Mouse (Mus musculus) hindbrain, embryonic 16.5 days (tissue): Measurements from ENCODE around the gene Kcnc3. TPM values are rescaled to one million over a fixed set of nuclear protein-coding genes. Genes with fewer than 3 reads are reported as not detected.

Experiments
- ATAC-seq: fragments of 200-750 bp; cut with Nextera tagmentation; 2 replicates; pipeline ENCODE4 v1.8.0; 2017; ENCODE audit warnings: moderate TSS enrichment, moderate library complexity
- H3K27ac ChIP-seq: fragments of 300-500 bp; sonication (generic); 2 replicates; pipeline ENCODE4 v1.5.1; 2014; ENCODE audit warnings: low read depth, mild to moderate bottlenecking, control low read depth, low read length, moderate library complexity
- H3K27me3 ChIP-seq: fragments of 300-500 bp; sonication (generic); replicated peaks from 2 replicates; pipeline ENCODE4 v1.6.1; 2014; ENCODE audit warnings: low read length; ENCODE audit not compliant: control insufficient read depth, insufficient read depth
- H3K36me3 ChIP-seq: fragments of 300-500 bp; sonication (generic); 2 replicates; pipeline ENCODE4 v1.6.1; 2014; ENCODE audit warnings: mild to moderate bottlenecking, low read length, moderate library complexity, mixed read lengths; ENCODE audit not compliant: control insufficient read depth, insufficient read depth
- H3K4me1 ChIP-seq: fragments of 300-500 bp; sonication (generic); 2 replicates; pipeline ENCODE4 v1.6.1; 2014; ENCODE audit warnings: low read depth, low read length; ENCODE audit not compliant: control insufficient read depth, insufficient read depth
- H3K4me2 ChIP-seq: fragments of 300-500 bp; sonication (generic); 2 replicates; pipeline ENCODE4 v1.6.1; 2014; ENCODE audit warnings: mild to moderate bottlenecking, low read length, control low read depth, moderate library complexity
- H3K4me3 ChIP-seq: fragments of 300-500 bp; sonication (generic); 2 replicates; pipeline ENCODE4 v1.5.1; 2014; ENCODE audit warnings: mild to moderate bottlenecking, low read length, control low read depth, moderate library complexity
- H3K9ac ChIP-seq: fragments of 300-500 bp; sonication (generic); 2 replicates; pipeline ENCODE4 v1.6.1; 2014; ENCODE audit warnings: low read depth, mild to moderate bottlenecking, control low read depth, low read length, moderate library complexity
- H3K9me3 ChIP-seq: fragments of 300-500 bp; sonication (generic); 2 replicates; pipeline ENCODE4 v1.6.1; 2014; ENCODE audit warnings: mild to moderate bottlenecking, low read length, moderate library complexity; ENCODE audit not compliant: control insufficient read depth
- WGBS: fragments of 180-500 bp; shearing (Covaris S2); extraction: QIAGEN DNeasy Blood & Tissue Kit; methylation state at CpG from one replicate; pipeline ENCODE4 v1.1.7; 2014; 5-methylcytosine and 5-hydroxymethylcytosine counted together
- polyA plus RNA-seq: library from polyadenylated mRNA; unstranded; fragments of >200 nt; fragmentation: Nextera tagmentation; extraction: Ambion mirVana; gene quantifications from 2 replicates; pipeline ENCODE4 v1.2.1, GENCODE M21; 2015

Gene Kcnc3
- polyA plus RNA-seq, 1 experiment from 2014 or later, result 8.5 TPM

GRCm38 (mm10) chr7:44564486-44564885 is 26.0 kb upstream of the Kcnc3 start:
- WGBS, result 86% methylated on average over 10 of the region's 10 CpGs

GRCm38 (mm10) chr7:44565414-44565813 is 25.1 kb upstream of the Kcnc3 start:
- Histone ChIP-seq H3K4me3 (no peak overlapping the region), H3K9me3 (no peaks in the 10 kb centered on the region), H3K27ac (no peak overlapping the region), H3K27me3 (no peaks in the 10 kb centered on the region), H3K4me2 (no peak overlapping the region), H3K9ac (no peak overlapping the region), H3K36me3 (no peaks in the 10 kb centered on the region), H3K4me1 (peaks cover 2% of the 10 kb centered on the region; the same call in 1 of the 2 replicates)
- no peak for ATAC-seq
- 79% methylated on average over 6 of the region's 6 CpGs for WGBS

More at GRCm38 (mm10) chr7:44564486-44564885, 26.0 kb upstream of the Kcnc3 start:
- Histone ChIP-seq H3K36me3 (no peaks in the 10 kb centered on the region), H3K4me2 (no peak overlapping the region), H3K27me3 (no peaks in the 10 kb centered on the region), H3K27ac (no peak overlapping the region), H3K9me3 (no peaks in the 10 kb centered on the region), H3K4me1 (peaks cover 2% of the 10 kb centered on the region; the same call in 1 of the 2 replicates), H3K4me3 (no peak overlapping the region), H3K9ac (no peak overlapping the region)
- ATAC-seq, result no peak

GRCm38 (mm10) chr7:44568803-44569202 is 21.7 kb upstream of the Kcnc3 start:
- Histone ChIP-seq H3K27ac (no peak overlapping the region), H3K4me3 (no peak overlapping the region), H3K27me3 (no peaks in the 10 kb centered on the region), H3K9me3 (no peaks in the 10 kb centered on the region), H3K9ac (no peak overlapping the region), H3K4me1 (no peaks in the 10 kb centered on the region), H3K36me3 (no peaks in the 10 kb centered on the region), H3K4me2 (no peak overlapping the region)
- 80% methylated on average over 9 of the region's 9 CpGs for WGBS
- no peak for ATAC-seq

- no peak overlapping the region for H3K9ac ChIP-seq
- no peak overlapping the region for H3K27ac ChIP-seq
- H3K4me2 ChIP-seq, result no peak overlapping the region
- no peaks in the 10 kb centered on the region for H3K36me3 ChIP-seq
- 83% methylated on average over 6 of the region's 6 CpGs for WGBS
- no peak overlapping the region for H3K4me3 ChIP-seq
- no peaks in the 10 kb centered on the region for H3K9me3 ChIP-seq
- no peaks in the 10 kb centered on the region for H3K27me3 ChIP-seq
- no peak for ATAC-seq
- H3K4me1 ChIP-seq, result no peaks in the 10 kb centered on the region
Measured at GRCm38 (mm10) chr7:44570989-44571388, 19.5 kb upstream of the Kcnc3 start.

- Histone ChIP-seq H3K9ac (no peak overlapping the region), H3K4me2 (no peak overlapping the region), H3K4me1 (no peaks in the 10 kb centered on the region), H3K4me3 (no peak overlapping the region), H3K27ac (no peak overlapping the region), H3K27me3 (no peaks in the 10 kb centered on the region), H3K9me3 (no peaks in the 10 kb centered on the region), H3K36me3 (no peaks in the 10 kb centered on the region)
- no peak for ATAC-seq
- WGBS, result 31% methylated on average over 4 of the region's 4 CpGs
Measured at GRCm38 (mm10) chr7:44571811-44572210, 18.7 kb upstream of the Kcnc3 start.

GRCm38 (mm10) chr7:44572213-44572701 is 18.2 kb upstream of the Kcnc3 start, which contains the start of gene Napsa:
Napsa (plus strand) TSS chr7:44572380.
- H3K36me3 ChIP-seq, result no peaks in the 10 kb centered on the region
- no peaks in the 10 kb centered on the region for H3K4me1 ChIP-seq
- 37% methylated on average over 7 of the region's 7 CpGs for WGBS
- no peaks in the 10 kb centered on the region for H3K9me3 ChIP-seq
- H3K27me3 ChIP-seq, result no peaks in the 10 kb centered on the region
- H3K4me3 ChIP-seq, result no peak within 1 kb of the TSS
- no peak within 1 kb of the TSS for H3K27ac ChIP-seq
- no peak within 1 kb of the TSS for H3K4me2 ChIP-seq
- no peak within 1 kb of the TSS for H3K9ac ChIP-seq
- ATAC-seq, result no peak

- Histone ChIP-seq H3K9me3 (no peaks in the 10 kb centered on the region), H3K36me3 (no peaks in the 10 kb centered on the region), H3K27me3 (no peaks in the 10 kb centered on the region), H3K27ac (no peak overlapping the region), H3K9ac (no peak overlapping the region), H3K4me3 (no peak overlapping the region), H3K4me2 (no peak overlapping the region), H3K4me1 (no peaks in the 10 kb centered on the region)
- 70% methylated on average over 5 of the region's 5 CpGs for WGBS
- no peak for ATAC-seq
Measured at GRCm38 (mm10) chr7:44572956-44573484, 17.4 kb upstream of the Kcnc3 start.

GRCm38 (mm10) chr7:44576333-44576844 is 14.1 kb upstream of the Kcnc3 start:
- Histone ChIP-seq H3K9me3 (peaks cover 7% of the 10 kb centered on the region; the same call in 1 of the 2 replicates), H3K4me1 (no peaks in the 10 kb centered on the region), H3K4me3 (no peak overlapping the region), H3K36me3 (no peaks in the 10 kb centered on the region), H3K27me3 (no peaks in the 10 kb centered on the region), H3K9ac (no peak overlapping the region), H3K4me2 (no peak overlapping the region), H3K27ac (no peak overlapping the region)
- 52% methylated on average over 5 of the region's 5 CpGs for WGBS
- no peak for ATAC-seq

- H3K9me3 ChIP-seq, result peaks cover 7% of the 10 kb centered on the region; the same call in 1 of the 2 replicates
Measured at GRCm38 (mm10) chr7:44581637-44582036, 8.8 kb upstream of the Kcnc3 start.

More at GRCm38 (mm10) chr7:44581637-44582036, 8.8 kb upstream of the Kcnc3 start:
- Histone ChIP-seq H3K36me3 (no peaks in the 10 kb centered on the region), H3K27me3 (no peaks in the 10 kb centered on the region), H3K27ac (no peak overlapping the region), H3K4me3 (no peak overlapping the region), H3K4me1 (no peaks in the 10 kb centered on the region), H3K4me2 (no peak overlapping the region), H3K9ac (no peak overlapping the region)
- WGBS, result 84% methylated on average over 6 of the region's 6 CpGs
- no peak for ATAC-seq
